Mouse (Mus musculus) thymus, postnatal 0 days (tissue): ENCODE results near the gene Nsd1. TPM values are rescaled to one million over a fixed set of nuclear protein-coding genes. Genes with fewer than 3 reads are reported as not detected.
"Not testable (repeated sequence)": the region's sequence is repeated elsewhere in the genome, so short reads cannot be mapped to it uniquely, and the experiment has no call there.

Experiments used
- DNase-seq: peaks from one replicate; pipeline ENCODE4 v3.0.0-alpha.2; 2015; ENCODE audit warnings: low spot score
- polyA plus RNA-seq: library from polyadenylated mRNA; unstranded; fragments of >200 nt; fragmentation: Nextera tagmentation; extraction: Ambion mirVana; gene quantifications from 2 replicates; pipeline ENCODE4 v1.2.1, GENCODE M21; 2015

Nsd1 gene
- polyA plus RNA-seq, result 52.6 and 73.8 TPM in 2 replicates

DNA sequence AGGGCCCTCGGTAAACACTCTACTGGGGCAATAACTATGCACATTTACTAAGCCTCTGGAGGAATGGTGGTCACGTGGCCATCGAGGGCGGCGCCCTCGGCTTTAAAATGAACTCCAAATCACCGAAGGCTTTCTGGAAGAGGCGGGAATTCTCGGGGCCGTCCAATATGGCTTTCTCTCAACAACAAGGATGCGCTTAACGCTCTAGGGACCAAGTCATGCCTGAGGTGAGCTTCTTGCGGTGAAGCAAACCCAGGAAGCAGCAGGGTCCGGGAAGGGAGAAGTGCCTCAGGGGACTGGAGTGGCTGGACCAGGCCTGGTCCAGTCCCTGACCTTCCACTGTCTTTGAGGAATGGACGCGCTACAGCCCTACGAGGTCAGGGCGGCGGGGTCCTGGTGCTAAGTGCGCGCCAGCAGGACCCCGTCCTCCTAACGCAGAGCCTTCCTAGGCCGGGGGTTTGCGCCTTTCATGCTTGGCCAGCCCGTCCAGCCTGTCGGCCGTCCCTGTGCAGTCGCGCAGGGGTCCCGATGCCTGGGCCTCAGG, at the start of gene Nsd1:
Gene Nsd1, plus strand, starts transcription at position 134 of the 544 bp plus-strand sequence.
- no peak for DNase-seq

GRCm38 (mm10) chr13:55162365-55162764, 47.2 kb upstream of the Nsd1 start:
- DNase-seq, result no peak

DNA sequence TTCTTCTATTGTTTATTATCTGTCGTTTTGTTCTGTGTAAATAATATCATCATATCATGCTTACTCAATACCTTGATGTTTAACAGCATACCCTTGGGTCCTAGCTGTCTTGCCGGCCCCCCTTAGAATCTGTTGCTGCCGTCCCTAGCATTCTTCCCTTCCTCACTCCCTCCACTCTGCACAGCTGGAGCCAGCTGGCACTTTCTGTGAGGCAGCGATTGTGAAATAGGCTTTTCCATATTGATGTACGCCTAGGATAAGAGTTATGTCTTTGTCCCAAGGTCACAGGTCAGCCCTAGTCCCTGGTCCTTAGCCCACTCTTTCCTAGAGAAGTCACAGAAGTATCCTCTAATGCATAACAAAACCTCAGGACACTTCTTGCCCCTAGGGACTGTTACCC, 46.0 kb upstream of the Nsd1 start:
- no peak for DNase-seq

DNA sequence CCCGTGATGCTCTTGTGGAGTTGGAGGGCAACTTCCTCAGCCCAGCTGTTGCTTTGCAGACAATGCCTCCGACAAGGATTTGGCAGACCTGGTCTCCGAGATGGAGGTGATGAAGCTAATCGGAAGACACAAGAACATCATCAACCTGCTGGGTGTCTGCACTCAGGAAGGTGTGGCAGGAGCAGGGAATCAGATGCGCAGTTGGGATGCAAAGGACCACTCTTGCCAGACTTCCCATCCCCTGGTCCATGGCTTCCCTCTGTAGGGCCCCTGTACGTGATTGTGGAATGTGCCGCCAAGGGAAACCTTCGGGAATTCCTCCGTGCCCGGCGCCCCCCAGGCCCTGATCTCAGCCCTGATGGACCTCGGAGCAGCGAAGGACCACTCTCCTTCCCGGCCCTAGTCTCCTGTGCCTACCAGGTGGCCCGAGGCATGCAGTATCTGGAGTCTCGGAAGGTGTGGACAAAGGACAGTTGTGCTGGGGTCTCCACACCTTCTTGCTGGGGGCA, 43.7 kb upstream of the Nsd1 start:
- no peak for DNase-seq

- no peak for DNase-seq
Observed at GRCm38 (mm10) chr13:55166806-55167725, 42.5 kb upstream of the Nsd1 start.

GRCm38 (mm10) chr13:55167798-55168197, 41.8 kb upstream of the Nsd1 start:
- no peak for DNase-seq

DNA sequence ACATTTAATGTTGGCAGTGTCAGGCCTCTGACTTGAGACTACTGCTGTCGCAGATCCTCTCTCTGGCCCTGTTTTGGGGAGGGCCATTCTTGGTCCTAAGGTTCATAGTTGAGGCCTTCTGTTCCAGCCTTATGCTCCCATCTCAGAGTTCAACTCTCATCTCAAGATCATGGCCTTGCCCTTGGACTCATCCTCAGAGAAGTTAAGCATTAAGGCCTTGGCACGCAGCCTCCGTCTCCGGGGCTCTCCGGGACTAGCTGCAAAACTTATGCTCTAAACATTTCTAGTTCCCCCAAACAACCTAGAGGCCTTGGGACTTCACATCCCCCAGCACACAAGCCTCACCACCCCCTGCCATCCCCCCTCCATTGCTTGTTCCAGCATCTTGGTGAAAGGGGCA, 41.3 kb upstream of the Nsd1 start:
- DNase-seq, result no peak

DNA sequence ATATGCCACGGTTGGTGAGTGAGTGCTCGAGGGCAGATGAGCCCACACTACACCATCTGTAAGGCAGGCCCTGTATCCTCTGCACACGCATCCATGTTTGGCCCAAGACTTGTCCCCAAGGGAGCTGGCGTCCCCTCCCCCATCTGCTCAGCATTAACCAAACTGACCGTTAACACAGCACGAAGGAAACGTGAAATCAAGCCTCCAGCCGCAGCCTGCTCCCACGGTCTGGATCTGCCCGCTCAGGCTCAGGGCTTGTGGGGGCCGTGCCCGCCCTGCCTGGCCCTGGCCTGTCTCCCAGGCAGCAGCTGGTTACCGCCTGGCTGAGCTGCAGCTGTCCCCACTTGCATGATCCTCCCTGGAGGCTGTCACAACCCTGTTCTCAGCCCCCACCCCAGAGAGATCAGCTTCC, 40.6 kb upstream of the Nsd1 start:
- DNase-seq, result no peak

DNA sequence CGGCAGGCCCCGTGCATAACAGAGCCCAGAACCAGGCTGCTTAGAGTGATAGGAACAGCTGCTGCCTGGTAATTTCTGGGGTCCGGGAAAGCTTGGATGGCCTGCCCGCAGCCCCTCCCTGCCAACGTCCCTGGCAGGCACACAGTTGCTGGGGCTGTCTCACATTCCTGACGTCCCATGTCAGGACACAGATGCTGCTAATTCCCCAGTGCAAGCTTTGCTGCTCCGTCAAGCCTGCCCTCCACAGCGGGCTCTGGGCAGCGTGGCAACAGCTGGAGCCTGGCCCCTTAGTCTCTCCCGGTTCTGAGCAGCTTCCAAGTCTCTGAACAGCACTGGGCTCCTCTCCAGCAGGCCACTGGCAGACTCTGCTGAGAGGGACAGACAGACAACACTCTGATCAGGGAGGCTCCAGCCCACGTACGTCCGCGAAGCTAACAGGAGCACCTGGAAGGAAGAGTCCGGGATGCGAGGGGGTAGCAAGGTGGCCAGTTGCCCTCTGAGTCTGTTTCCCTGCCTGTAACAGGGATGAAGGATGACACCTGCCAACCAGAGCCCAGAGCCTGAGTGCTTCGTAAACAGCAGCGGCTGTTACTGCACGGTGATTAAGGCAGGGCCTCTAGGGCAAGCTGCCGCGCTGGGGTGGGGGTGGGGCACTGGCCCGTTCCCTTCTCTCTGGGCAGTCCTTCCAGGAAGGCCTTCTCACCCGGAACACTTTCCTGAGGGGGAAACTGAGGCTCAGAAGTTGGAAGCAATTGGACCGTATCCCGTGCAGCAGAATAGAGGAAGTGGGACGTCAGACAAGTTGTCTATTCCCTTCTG, 37.9 kb upstream of the Nsd1 start:
- DNase-seq, result no peak

- DNase-seq, result no peak
Observed at GRCm38 (mm10) chr13:55172336-55172770, 37.2 kb upstream of the Nsd1 start.

GRCm38 (mm10) chr13:55174347-55174746, 35.2 kb upstream of the Nsd1 start:
- no peak for DNase-seq

DNA sequence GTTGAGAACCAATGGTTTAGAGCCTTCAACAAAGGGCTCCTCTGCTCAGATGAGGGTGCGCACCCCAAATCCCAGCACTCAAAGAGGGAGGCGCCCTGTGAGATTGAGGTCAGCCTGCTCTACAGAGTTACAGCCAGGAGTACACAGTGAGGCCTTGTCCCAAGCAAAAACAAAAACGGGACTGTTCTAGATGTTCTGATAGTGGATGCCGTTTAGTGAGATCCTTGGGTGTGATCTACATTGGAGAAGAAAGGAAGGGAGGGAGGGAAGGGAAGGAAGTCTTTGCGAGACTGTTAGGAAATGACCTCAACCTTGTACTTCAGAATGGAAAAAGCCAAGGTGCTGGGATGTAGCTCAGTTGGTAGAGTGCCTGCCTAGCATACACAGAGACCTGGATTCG, 33.3 kb upstream of the Nsd1 start:
- DNase-seq, result no peak

GRCm38 (mm10) chr13:55177903-55178496, 31.6 kb upstream of the Nsd1 start:
- no peak for DNase-seq

DNA sequence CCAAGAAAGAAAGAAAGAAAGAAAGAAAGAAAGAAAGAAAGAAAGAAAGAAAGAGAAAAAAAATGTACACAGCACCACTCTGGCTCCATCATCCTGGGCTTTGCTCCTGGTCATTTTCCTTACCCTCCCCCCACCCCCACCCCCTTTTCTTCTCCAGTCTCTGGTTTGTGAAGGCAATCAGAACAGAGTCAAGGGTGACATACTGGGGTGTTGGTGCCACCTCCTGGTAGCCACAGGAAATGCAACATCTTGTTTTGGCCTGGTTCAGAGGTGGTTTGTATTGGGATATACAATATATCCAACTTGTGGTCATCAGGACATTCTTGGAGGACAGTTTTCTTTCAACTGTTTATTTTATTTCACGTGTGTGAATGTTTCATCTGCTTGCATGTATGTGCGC, 31.0 kb upstream of the Nsd1 start:
- DNase-seq, result peak; percentile 64

DNA sequence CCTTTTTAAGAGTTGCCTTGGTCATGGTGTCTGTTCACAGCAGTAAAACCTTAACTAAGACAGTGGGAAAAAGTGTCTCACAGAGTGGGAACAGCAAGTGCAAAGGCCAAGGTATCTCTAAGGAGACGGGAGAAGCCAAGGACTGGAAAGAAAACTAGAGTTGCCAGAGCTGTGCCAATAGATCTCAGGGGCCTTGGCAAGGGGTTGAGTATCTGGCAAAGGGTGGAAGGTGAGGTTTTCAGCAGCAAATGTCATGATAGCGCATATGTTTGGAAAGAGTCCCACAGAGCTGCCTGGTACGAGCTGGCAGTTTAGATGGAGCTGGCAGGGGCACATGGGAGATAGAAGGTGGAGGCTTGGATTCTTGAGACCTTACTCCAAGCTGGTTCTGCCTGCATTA, 30.0 kb upstream of the Nsd1 start:
- DNase-seq, result no peak

DNA sequence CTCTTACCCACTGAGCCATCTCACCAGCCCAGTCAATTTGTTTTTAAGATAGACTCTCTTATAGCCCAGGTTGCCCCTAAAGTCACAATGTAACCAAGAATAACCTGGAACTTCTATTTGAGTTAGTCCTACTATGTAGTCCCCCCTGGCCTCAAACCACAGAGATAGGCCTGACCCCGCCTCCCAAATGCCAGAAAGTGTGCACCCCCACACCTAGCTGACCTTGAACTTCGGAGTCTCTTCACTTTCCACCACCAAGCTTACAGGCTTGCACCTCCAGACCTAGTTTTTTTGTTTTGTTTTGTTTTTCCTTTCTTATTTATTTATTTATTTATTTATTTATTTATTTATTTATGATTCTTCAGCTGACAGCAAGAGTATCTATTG, 27.8 kb upstream of the Nsd1 start:
- DNase-seq, result no peak

GRCm38 (mm10) chr13:55182173-55182894, 27.2 kb upstream of the Nsd1 start:
- DNase-seq, result peak; percentile 46

- DNase-seq, result no peak
Observed at GRCm38 (mm10) chr13:55183382-55183781, 26.2 kb upstream of the Nsd1 start.

DNA sequence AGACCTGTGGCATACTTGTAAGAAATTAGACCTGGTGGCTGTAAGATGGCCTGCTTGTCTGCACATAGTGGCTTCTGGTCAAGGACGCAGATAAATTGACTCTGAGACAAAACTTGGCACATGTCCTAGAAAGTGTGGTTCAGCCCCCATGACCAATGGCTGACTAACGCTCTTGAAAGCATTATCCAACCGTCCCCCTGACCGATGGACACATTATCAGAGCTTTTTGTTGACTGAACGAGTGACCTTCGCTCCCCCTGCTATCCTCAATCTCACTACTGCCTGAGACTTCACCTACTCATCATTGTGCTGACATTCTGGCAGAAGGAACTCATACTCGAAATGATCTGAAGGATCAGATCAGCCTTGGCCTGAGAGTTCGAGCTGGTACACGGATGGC, 22.5 kb upstream of the Nsd1 start:
- not testable (repeated sequence) for DNase-seq

GRCm38 (mm10) chr13:55189531-55190107, 20.0 kb upstream of the Nsd1 start:
- DNase-seq, result peak; percentile 27
